Mouse (Mus musculus): ENCODE measurements around the gene Plk1.

Plk1 gene

DNA sequence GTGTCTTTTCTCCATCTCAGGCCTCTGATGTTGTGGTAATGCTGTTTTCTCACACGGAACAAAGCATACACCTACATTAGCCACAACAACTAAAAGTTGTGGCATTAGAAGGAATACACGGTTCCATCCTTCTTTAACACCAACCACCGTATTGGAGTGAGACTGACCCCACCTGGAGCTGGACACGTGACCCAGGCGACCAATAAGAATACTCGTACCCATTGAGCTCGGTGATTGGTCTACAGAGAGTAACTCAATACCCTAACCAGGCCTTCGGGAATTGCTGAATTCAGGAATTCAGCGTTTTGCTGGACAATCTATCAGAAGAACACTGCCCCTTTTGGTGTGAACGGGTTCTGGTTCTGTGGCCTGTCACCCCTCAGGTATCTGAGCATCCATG, 31.9 kb downstream of the Plk1 start:
- no peak for DNase-seq (ENCODE audit: low read depth in 2 of 2, low spot score in 2 of 2)

DNA sequence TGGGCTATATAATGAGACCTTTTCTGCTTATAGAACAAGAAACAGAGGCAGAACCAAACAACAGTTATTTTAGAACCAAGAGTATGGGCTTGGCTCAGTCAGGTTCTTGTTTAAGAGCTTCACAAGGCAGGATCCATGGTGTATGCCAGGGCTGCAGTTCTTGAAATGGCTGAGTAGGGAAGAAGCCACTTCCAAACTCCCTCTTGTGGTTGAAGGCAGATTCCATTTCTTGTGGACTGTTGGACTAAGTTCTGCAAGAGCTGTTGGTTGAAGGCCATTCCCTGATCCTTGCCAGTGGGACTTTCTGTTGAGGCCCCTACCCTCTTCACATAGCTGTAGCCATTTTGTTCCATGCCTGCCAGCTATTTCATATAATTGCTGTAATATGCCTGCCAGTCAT, 34.7 kb downstream of the Plk1 start:
- DNase-seq (ENCODE audit: low read depth in 2 of 2, low spot score in 2 of 2): no peak

DNA sequence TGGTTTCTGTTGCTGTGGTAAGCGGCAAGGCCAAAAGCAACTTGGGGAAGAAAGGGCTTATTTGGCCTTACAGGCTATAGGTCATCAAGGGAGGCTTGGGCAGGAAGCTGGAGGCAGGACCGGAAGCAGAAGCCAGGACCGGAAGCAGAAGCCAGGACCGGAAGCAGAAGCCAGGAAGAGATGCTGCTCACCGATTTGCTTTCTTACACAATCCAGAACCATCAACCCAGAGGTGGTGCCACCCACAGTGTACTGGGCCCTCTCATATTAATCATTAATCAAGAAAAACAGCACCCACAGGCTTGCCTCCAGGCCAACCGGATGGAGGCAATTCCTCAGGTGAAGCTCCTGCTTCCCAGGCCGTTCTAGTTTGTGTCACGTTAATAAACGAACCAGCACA, 37.5 kb downstream of the Plk1 start:
- DNase-seq (ENCODE audit: low read depth in 2 of 2, low spot score in 2 of 2): no peak

DNA sequence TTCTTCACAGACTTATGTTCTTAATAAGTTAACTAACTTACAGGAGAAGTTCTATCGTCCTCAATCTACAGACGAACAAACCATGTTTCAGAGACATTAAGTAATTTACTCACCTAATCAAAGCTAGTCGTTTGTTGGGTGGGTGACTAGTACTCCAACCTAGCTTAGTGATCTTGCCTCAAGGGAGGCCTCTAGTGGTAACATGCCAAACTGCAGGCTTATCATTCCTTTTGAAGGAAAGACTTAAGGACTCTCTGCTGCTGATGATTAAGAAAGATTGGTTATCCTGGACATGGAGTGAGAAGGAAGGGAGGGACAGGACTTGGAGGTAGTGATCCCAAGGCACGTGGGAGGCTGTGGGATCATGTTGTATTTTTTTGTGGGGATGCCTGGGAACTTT, 38.1 kb downstream of the Plk1 start:
- peak; percentile 22 to 66 for DNase-seq (ENCODE audit: low read depth in 2 of 2, low spot score in 2 of 2)

DNA sequence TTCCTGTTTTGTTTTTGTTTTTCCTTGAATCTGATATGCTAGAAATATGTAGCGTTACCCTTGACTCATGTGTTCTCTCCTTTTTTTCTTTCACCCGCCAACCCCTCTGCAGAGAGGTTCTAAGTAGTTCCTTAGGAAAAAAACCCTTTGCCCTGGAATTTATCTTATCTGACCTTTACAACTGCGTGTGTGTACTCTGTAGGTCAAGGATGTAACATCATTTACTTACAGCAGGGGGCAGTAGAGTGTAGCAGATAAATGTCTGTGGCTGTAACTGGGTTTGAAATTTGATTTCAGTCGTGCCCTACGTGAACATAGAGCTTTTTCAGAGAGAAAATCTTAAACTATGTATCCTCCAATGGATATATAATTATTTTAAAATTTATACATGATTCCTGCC, 40.1 kb downstream of the Plk1 start:
- peak in 1 of 2 experiments; percentile 12 for DNase-seq (ENCODE audit: low read depth in 2 of 2, low spot score in 2 of 2)

DNA sequence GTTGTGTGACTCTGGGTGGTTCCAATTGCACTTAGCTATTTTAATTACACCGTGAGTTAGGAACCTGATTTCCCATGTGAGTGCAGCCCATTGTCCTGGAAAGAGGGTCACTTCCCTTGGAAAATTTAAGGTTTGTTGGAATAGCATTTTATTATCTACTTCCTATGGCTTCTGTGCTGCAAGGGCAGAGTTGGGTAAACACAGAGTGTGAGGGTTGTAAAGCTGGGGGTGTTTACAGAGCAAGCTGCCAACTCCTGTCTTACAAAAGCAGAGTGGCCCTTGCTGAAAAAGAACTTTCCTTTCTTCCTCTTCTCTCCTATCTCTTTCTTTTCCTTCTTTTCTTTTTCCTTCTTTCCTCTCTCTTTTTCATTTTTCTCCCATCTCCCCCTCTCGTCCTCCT, 44.7 kb downstream of the Plk1 start:
- DNase-seq (ENCODE audit: low read depth in 2 of 2, low spot score in 2 of 2): no peak

DNA sequence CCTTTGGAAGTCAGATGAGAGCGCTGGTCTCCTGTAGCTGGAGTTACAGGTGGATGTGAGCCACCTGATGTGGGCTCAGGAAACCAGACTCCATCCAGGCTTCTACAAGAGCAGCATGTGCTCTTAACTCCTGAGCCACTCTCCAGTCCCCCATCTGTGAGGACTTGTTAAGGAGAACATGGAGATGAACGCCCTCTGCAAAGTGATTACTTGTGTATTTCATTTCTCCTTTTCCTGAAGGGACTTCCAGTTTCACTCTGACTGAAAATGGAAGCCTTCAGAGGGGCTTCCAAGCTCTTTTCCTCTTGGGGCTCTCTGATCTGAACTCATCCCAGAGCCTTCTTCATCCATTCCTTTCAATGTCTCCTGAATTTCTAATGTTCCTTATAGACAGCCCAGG, 46.9 kb downstream of the Plk1 start:
- no peak for DNase-seq (ENCODE audit: low read depth in 2 of 2, low spot score in 2 of 2)

DNA sequence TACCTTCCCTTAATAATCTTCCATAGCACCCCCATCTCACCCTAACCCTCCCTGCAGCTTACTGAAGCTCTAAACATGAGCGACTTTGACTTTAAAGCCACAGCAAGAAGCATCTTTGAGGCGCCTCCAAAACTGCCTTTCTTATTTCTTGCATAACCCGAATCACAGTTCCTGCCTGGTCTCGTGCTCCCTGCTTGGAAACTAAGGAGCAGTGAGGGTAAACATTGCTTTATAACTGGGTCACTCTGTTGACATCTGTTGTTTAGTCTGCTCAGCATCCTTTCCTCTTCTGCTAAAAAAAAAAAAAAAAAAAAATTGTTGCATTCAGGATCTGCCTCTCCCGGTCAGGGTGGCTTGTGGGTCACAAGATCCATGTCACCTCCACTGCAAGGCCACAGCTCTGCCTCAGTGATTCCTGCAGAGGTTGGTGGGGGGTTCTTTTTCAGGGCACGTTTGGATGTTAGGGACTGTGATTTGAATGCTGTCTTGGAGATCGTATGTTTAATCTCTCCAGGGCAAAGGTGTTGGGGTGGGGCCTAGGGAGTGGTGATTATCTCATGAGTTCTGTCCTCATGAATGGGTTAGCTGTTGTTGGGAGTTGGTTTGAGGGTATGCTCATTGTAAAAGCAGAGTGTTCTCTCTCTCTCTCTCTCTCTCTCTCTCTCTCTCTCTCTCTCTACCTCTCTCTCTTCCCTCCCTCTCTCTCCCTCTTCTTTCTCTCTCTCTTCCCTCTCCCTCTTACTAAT, 49.2 kb downstream of the Plk1 start:
- no peak for DNase-seq (ENCODE audit: low read depth in 2 of 2, low spot score in 2 of 2)

DNA sequence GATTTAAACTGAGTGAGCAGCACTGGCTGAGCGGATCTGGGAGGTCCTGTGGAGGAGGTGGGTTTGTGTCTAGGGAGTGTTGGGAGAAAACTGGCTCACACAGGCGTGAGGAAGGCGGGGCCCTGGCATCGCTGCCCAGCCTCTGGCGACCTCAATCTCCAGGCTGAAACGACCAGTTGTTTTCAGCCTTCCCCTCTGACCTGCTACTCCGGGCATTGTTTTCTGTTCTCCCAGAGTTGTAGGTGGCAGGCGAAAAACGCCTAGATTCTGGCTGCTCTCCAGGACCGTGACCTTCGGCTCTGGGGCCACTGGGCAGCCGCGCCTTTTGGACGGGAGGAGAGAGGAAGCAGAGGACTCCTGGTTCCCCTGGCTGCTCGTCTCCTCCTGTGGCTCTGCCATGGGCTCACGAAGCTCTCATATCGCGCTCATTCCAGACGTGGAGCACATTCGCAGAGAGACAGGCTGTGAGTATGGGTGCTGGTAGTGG, 60.1 kb downstream of the Plk1 start, which contains the start of gene Chp2:
Gene Chp2 (plus strand): TSS at position 182 of the 487 bp plus-strand sequence.
- DNase-seq (ENCODE audit: low read depth in 2 of 2, low spot score in 2 of 2): no peak

Data from CD8-positive naive resting alpha-beta T cell, adult 2 months (primary cell).